Mouse (Mus musculus): Measurements from ENCODE around the gene Zfp626. TPM values are rescaled to one million over a fixed set of nuclear protein-coding genes. Genes with fewer than 3 reads are reported as not detected.
A peak's percentile ranks its signal among the peaks of the same experiment; 100 is the strongest.
"Not testable (repeated sequence)": the region's sequence is repeated elsewhere in the genome, so short reads cannot be mapped to it uniquely, and the experiment has no call there.

Gene Zfp626
- polyA plus RNA-seq (2015; fragmentation: Nextera tagmentation; extraction: Ambion mirVana) = 1.6 and 1.7 TPM in 2 replicates

DNA sequence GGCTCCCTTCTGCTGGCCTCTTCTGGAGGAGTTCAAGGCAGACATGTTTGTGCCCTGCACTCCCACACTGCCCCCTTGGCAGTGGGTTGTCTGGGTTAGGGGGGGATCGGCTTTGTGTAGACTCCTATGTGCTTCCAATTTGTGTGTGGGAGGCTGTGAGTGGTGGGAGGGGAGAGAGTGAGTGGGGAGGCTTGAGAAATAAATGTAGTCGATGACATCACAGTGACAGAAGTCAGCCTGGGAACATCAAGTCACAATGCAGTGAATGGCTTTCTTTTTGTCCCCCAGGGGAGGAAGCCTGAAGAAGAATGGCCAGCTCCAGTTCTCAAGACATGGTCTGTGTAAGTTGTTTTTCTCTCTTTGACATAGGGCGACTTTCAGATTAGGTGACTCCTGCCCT lies at the start of gene Zfp626:
Zfp626 (plus strand) TSS at position 301 of the 400 bp plus-strand sequence.
- H3K4me1 ChIP-seq (ENCODE audit: control insufficient read depth, insufficient read depth, low read depth, low read length); H3K4me2 ChIP-seq (ENCODE audit: low read length); ATAC-seq; H3K9ac ChIP-seq (ENCODE audit: low read depth, low read length); H3K4me3 ChIP-seq (ENCODE audit: low read length); H3K27ac ChIP-seq (ENCODE audit: low read depth, low read length); H3K9me3 ChIP-seq (ENCODE audit: control insufficient read depth, low read length); H3K27me3 ChIP-seq (replicated peaks; ENCODE audit: control insufficient read depth, insufficient read depth, low read length): not testable (repeated sequence)
- peaks cover 11% of the 10 kb centered on the region for H3K36me3 ChIP-seq (ENCODE audit: control insufficient read depth, insufficient read depth, low read length)
- 94% methylated on average over 2 of the region's 3 CpGs for WGBS

GRCm38 (mm10) chr7:27765176-27765886 lies 41.7 kb upstream of the Zfp626 start:
- Histone ChIP-seq H3K36me3 (ENCODE audit: control insufficient read depth, insufficient read depth, low read length) (no peaks in the 10 kb centered on the region), H3K4me2 (ENCODE audit: low read length) (peak overlapping the region; percentile 46), H3K9ac (ENCODE audit: low read depth, low read length) (no peak overlapping the region), H3K27ac (ENCODE audit: low read depth, low read length) (no peak overlapping the region), H3K9me3 (ENCODE audit: control insufficient read depth, low read length) (no peaks in the 10 kb centered on the region), H3K4me3 (ENCODE audit: low read length) (peak overlapping the region; percentile 20), H3K4me1 (ENCODE audit: control insufficient read depth, insufficient read depth, low read depth, low read length) (no peaks in the 10 kb centered on the region; the same call in 1 of the 2 replicates), H3K27me3 (replicated peaks; ENCODE audit: control insufficient read depth, insufficient read depth, low read length) (no peaks in the 10 kb centered on the region)
- ATAC-seq = no peak
- 17% methylated on average over 17 of the region's 17 CpGs for WGBS

DNA sequence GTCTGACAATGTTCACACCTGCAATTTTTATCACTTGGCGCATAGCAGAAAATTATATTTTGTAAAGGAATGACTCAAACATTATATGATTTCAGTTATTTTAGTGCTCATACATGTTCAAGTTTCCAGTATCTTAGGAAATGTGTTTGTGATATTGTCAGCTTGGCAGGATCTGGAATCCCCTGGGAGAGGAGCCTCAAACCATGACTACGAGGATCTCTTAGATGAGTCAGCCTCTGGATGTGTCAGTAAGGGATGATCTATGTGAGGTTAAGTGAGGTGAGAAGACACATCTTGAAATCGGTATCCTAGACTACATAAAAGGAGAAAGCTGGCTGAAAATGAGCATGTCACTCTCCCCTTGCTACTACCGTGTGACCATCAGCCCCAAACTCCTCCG lies 17.7 kb upstream of the Zfp626 start:
- no peak overlapping the region for H3K4me3 ChIP-seq (ENCODE audit: low read length)
- 86% methylated on average over 5 of the region's 5 CpGs for WGBS
- H3K4me1 ChIP-seq (ENCODE audit: control insufficient read depth, insufficient read depth, low read depth, low read length) = no peaks in the 10 kb centered on the region
- no peak overlapping the region for H3K9ac ChIP-seq (ENCODE audit: low read depth, low read length)
- no peak for ATAC-seq
- H3K36me3 ChIP-seq (ENCODE audit: control insufficient read depth, insufficient read depth, low read length) = no peaks in the 10 kb centered on the region
- 0 out of 2 replicates have a peak, but pooled peaks cover 3% of the 10 kb centered on the region for H3K9me3 ChIP-seq (ENCODE audit: control insufficient read depth, low read length)
- no peak overlapping the region for H3K27ac ChIP-seq (ENCODE audit: low read depth, low read length)
- H3K27me3 ChIP-seq (replicated peaks; ENCODE audit: control insufficient read depth, insufficient read depth, low read length) = no peaks in the 10 kb centered on the region
- no peak overlapping the region for H3K4me2 ChIP-seq (ENCODE audit: low read length)

DNA sequence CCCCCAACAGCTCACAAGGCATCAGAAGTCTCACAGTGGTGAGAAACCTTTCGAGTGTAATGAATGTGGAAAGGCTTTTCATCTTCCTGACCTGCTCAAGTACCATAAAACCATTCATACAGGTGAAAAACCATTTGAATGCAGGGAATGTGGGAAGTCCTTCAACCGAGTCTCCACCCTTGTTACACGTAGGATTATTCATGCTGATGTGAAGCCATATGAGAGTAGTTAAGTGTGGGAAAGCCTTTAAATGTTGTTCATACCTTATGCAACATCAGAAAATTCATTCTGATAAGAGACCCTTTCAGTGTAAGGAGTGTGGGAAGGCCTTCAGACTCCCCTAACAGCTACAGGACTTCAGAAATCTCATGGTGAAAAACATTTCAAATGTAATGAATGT lies 13.1 kb upstream of the Zfp626 start:
- not testable (repeated sequence) for H3K4me3 ChIP-seq (ENCODE audit: low read length); ATAC-seq; H3K9ac ChIP-seq (ENCODE audit: low read depth, low read length); H3K4me1 ChIP-seq (ENCODE audit: control insufficient read depth, insufficient read depth, low read depth, low read length); H3K36me3 ChIP-seq (ENCODE audit: control insufficient read depth, insufficient read depth, low read length); H3K4me2 ChIP-seq (ENCODE audit: low read length); H3K9me3 ChIP-seq (ENCODE audit: control insufficient read depth, low read length); H3K27me3 ChIP-seq (replicated peaks; ENCODE audit: control insufficient read depth, insufficient read depth, low read length); H3K27ac ChIP-seq (ENCODE audit: low read depth, low read length)
- 61% methylated on average over 2 of the region's 3 CpGs for WGBS

- Histone ChIP-seq H3K27me3 (replicated peaks; ENCODE audit: control insufficient read depth, insufficient read depth, low read length) (no peaks in the 10 kb centered on the region), H3K36me3 (ENCODE audit: control insufficient read depth, insufficient read depth, low read length) (no peaks in the 10 kb centered on the region), H3K27ac (ENCODE audit: low read depth, low read length) (no peak overlapping the region), H3K9me3 (ENCODE audit: control insufficient read depth, low read length) (no peaks in the 10 kb centered on the region; the same call in 1 of the 2 replicates), H3K4me1 (ENCODE audit: control insufficient read depth, insufficient read depth, low read depth, low read length) (no peaks in the 10 kb centered on the region), H3K9ac (ENCODE audit: low read depth, low read length) (no peak overlapping the region), H3K4me2 (ENCODE audit: low read length) (no peak overlapping the region), H3K4me3 (ENCODE audit: low read length) (no peak overlapping the region)
- no peak for ATAC-seq
These were observed 12.4 kb upstream of the Zfp626 start for GRCm38 (mm10) chr7:27794566-27794965.

GRCm38 (mm10) chr7:27797906-27798811 lies 8.8 kb upstream of the Zfp626 start:
- Histone ChIP-seq H3K27ac (ENCODE audit: low read depth, low read length) (no peak overlapping the region), H3K9me3 (ENCODE audit: control insufficient read depth, low read length) (no peaks in the 10 kb centered on the region; the same call in 1 of the 2 replicates), H3K36me3 (ENCODE audit: control insufficient read depth, insufficient read depth, low read length) (no peaks in the 10 kb centered on the region), H3K4me1 (ENCODE audit: control insufficient read depth, insufficient read depth, low read depth, low read length) (no peaks in the 10 kb centered on the region), H3K9ac (ENCODE audit: low read depth, low read length) (no peak overlapping the region), H3K27me3 (replicated peaks; ENCODE audit: control insufficient read depth, insufficient read depth, low read length) (no peaks in the 10 kb centered on the region), H3K4me2 (ENCODE audit: low read length) (peak overlapping the region; percentile 27; the same call in 1 of the 2 replicates), H3K4me3 (ENCODE audit: low read length) (no peak overlapping the region)
- 20% methylated on average over 8 of the region's 8 CpGs for WGBS
- ATAC-seq = peak; percentile 60; the same call in 1 of the 2 replicates

DNA sequence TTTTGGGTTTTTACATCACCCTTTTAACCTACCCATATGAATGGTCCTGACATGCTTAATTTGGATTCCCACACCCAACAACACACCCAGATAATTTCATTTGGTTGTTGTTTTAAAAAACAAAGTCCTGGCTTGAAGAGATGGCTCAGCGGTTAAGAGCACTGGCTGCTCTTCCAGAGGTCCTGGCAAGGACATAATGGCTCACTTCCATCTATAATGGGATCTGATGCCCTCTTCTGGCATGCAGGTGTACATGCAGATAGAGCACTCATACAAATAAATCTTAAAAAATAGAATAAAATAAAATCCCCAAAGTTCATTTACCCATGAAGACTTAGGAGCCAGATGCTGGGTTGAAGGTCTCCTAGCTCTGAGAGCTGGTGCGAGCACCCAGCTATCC lies 5.9 kb upstream of the Zfp626 start:
- no peak overlapping the region for H3K4me3 ChIP-seq (ENCODE audit: low read length)
- no peak overlapping the region for H3K27ac ChIP-seq (ENCODE audit: low read depth, low read length)
- H3K9ac ChIP-seq (ENCODE audit: low read depth, low read length) = no peak overlapping the region
- H3K4me2 ChIP-seq (ENCODE audit: low read length) = no peak overlapping the region
- H3K27me3 ChIP-seq (replicated peaks; ENCODE audit: control insufficient read depth, insufficient read depth, low read length) = no peaks in the 10 kb centered on the region
- H3K4me1 ChIP-seq (ENCODE audit: control insufficient read depth, insufficient read depth, low read depth, low read length) = peaks cover 2% of the 10 kb centered on the region; the same call in 1 of the 2 replicates
- no peaks in the 10 kb centered on the region; the same call in 1 of the 2 replicates for H3K9me3 ChIP-seq (ENCODE audit: control insufficient read depth, low read length)
- no peak for ATAC-seq
- H3K36me3 ChIP-seq (ENCODE audit: control insufficient read depth, insufficient read depth, low read length) = no peaks in the 10 kb centered on the region
- 50% methylated on average over 2 of the region's 2 CpGs for WGBS

DNA sequence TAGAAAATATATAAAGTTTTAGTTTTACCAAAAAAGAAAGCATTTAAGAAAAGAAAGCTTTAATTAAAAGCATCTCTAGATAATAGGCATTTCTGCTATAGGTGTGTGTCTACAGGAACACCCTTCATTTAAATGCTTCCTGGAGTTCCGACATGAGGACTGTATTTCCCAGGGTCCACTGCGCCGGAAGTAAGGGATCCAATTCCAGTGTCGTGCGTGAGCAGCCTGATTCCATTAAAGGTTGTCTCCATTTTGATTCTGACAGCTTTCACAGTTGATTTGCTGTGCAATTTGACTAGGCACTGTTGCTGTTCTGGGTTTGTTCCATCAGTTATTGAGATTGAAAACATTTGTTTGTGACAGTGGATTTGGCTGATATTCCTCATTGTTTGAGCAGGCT lies 4.0 kb upstream of the Zfp626 start:
- 70% methylated on average over 5 of the region's 5 CpGs for WGBS
- Histone ChIP-seq H3K4me1 (ENCODE audit: control insufficient read depth, insufficient read depth, low read depth, low read length) (peaks cover 2% of the 10 kb centered on the region; the same call in 1 of the 2 replicates), H3K27ac (ENCODE audit: low read depth, low read length) (no peak overlapping the region), H3K36me3 (ENCODE audit: control insufficient read depth, insufficient read depth, low read length) (no peaks in the 10 kb centered on the region), H3K4me3 (ENCODE audit: low read length) (no peak overlapping the region), H3K9ac (ENCODE audit: low read depth, low read length) (no peak overlapping the region), H3K9me3 (ENCODE audit: control insufficient read depth, low read length) (no peaks in the 10 kb centered on the region), H3K4me2 (ENCODE audit: low read length) (no peak overlapping the region), H3K27me3 (replicated peaks; ENCODE audit: control insufficient read depth, insufficient read depth, low read length) (no peaks in the 10 kb centered on the region)
- ATAC-seq = no peak

Measured in hindbrain, embryonic 16.5 days (tissue).